Mouse (Mus musculus) c-Kit-positive CD71-positive TER-119-negative erythroid progenitor cells, embryonic 14.5 days (primary cell): Measurements from ENCODE around the gene Mrps27.
A peak's percentile ranks its signal among the peaks of the same experiment; 100 is the strongest.
"Not testable (repeated sequence)": the region's sequence is repeated elsewhere in the genome, so short reads cannot be mapped to it uniquely, and the experiment has no call there.

Experiments used
- DNase-seq: peaks from one replicate; pipeline ENCODE4 v3.0.0-alpha.2; 2013; ENCODE audit warnings: low read depth

Mrps27 gene

DNA sequence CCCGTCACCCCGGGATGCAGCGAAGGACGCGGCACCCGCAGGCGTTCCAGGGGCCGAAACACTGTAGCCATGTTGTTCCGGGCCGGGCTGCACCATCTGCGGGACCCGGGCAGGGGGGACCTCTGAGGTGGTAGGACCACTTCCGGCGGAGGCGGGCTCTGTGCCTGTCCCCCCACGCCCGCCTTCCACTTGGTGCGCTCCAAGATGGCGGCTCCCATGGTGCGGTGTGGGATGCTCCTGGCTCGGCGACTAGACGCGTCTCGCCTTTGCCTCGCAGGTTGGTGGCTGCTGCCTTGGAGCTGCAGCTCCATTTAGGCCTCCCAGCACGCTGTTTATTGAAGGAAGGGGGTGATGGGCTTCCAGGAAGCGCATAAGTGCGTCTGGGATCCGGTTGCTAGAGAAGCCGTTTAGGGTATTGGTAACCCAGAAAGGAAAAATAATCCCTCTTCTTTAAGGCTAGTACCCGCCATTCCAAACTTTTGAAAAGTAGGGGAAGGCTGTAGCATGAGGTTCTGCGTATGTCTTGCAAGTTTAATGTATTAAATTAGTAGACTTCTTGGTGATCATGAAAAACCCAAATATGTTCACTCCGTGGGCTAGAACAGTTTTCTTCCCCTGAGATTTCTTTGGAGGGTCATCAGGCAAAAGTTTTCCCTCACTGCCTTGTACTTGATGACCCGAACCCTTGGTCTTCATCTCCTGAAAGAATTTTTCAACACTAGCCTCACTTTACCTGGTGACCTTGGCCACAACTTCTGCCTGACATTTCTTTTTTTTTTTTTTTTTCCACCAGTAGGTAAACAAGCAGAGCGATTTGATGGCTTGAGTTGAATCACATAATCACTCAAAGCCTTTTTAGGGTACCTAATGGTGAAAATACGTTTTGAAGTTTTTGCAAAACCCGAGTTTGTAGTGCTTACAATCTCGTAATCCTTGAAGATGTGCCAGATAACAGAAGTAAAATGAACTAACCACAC, at the start of gene Mrps27, which contains the start of gene Ptcd2:
Mrps27 (plus strand) TSS at position 188 of the 977 bp plus-strand sequence.
Ptcd2 (minus strand) TSS at position 107 of the 977 bp plus-strand sequence.
- peak; percentile 90 for DNase-seq

DNA sequence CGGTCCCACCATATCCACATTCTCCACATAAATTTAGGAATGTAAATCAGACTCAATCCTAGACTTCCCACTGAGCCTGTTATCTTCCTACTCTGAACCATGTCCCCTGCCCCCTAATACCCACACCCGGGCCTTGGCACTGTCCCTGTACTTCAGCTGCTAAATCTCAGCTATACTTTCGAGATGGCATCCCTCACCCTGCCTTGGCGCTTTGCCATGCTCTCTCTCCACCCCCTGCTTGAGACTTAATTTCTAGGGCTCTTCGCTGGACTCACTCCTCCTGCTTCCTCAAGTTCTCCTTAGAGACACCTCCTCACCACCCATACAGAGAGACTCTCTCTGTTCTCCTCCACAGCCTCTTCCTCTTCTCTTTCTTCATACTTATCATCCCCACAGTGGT, 44.7 kb upstream of the Mrps27 start:
- DNase-seq, result no peak

DNA sequence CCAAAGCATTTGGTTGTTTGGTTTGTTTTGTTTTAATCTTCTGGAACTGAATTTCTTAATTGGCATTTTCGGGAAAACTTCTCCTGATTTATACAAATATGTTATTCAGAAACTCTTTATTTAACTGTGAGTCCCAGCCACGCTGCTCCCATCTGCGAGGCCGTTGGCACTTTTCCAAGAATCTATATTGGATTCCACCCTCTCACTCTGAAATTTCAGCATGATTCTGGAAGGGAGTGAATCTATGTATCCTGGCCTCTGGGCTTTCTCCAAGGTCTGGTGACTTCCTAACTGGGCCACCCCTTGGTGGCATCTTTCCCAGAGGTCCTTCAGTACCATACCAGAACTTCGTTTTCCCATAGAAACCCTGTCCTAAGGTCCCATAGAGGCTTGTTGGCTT, 40.7 kb upstream of the Mrps27 start:
- no peak for DNase-seq

- no peak for DNase-seq
Measured at GRCm38 (mm10) chr13:99304365-99304764, 40.2 kb upstream of the Mrps27 start.

GRCm38 (mm10) chr13:99305186-99305585, 39.4 kb upstream of the Mrps27 start:
- DNase-seq, result no peak

DNA sequence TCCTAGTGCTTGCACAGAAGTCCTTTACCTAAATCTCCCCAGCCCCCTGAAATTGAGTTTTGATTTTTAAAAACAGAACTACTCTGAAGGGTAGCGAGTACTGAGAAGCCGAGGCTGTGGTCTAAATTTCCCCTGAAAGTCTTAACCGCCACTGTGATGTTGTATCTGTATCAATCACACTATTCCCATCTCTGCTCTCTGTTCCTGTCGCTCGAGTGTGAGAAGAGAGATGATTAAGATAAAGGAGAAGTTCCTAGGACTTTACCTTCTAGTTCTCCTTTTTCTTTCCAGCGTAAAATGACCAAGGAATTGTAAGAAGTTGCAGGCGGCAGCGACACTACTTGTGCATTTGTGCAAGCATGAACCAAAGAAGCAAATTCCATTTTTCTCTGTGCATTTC, 38.4 kb upstream of the Mrps27 start:
- no peak for DNase-seq

- no peak for DNase-seq
Measured at GRCm38 (mm10) chr13:99307930-99308359, 36.6 kb upstream of the Mrps27 start.

GRCm38 (mm10) chr13:99308393-99308792, 36.2 kb upstream of the Mrps27 start:
- no peak for DNase-seq

DNA sequence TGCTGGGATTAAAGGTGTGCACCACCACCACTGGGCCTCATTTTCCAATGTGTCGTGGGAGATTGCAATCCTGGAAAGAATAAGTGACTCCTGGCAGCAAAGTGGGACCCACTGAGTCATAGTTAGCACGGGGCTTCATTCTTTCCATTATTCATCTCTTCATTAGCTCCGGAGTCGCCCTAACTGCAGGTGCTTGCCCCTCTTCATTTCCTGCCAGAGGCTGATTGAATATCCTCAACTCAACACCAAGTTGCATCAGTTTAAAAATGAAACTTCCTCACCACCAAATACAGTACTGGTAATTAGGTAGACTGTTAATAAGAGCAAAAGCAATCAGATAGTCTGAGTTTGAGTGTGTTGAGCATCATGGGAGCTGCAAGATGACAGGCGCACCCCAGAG, 30.5 kb upstream of the Mrps27 start:
- no peak for DNase-seq

GRCm38 (mm10) chr13:99314657-99315181, 29.9 kb upstream of the Mrps27 start:
- DNase-seq, result no peak

GRCm38 (mm10) chr13:99316366-99316765, 28.2 kb upstream of the Mrps27 start:
- no peak for DNase-seq

DNA sequence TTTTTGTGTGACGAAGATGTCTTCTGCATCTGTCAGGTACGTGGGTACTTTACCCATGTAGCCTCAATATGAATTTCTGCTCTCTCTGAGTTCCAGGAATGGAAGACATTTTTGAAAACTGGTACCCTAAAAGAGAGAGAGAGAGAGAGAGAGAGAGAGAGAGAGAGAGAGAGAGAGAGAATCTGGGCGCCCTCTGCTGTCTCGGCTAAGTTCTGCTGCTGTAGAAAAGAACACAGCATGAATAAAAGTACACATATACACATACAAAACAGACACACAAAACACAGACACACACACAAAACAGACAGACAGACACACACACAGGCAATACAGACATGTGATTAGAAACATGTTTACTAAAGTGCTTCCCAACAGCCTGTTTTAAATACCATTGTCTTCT, 27.5 kb upstream of the Mrps27 start:
- no peak for DNase-seq

DNA sequence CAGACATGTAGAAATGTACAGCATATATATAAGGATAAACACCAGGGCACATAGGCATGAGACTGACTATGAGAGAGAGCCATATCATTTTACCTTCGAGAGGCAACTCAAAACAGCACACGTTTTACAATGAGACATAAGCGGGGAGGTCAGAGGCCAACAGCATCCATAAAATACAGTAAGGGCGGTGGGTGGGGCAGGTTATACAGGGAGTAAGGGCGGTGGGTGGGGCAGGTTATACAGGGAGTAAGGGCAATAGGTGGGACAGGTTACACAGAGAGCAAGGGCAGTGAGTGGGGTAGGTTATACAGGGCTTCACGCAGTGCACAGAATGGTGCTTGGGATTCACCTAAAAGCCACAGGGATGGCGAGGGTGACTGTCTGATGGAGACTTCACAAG, 24.1 kb upstream of the Mrps27 start:
- no peak for DNase-seq

DNA sequence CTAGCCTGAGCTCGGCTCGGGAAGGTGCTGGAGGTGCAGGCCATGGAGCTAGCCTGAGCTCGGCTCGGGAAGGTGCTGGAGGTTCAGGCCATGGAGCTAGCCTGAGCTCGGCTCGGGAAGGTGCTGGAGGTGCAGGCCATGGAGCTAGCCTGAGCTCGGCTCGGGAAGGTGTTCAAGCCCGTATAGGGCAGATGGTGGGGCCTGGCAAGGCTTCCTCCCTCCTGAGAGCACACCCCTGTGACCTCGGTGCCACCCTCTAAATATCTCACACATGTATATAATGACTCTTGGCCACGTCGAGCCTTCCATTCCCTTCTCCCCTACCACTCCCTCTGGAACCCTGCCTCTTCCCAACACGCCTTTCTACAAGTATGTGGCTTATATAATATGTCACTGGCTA, 21.7 kb upstream of the Mrps27 start:
- DNase-seq, result not testable (repeated sequence)

GRCm38 (mm10) chr13:99323632-99324336, 20.8 kb upstream of the Mrps27 start:
- DNase-seq, result no peak

DNA sequence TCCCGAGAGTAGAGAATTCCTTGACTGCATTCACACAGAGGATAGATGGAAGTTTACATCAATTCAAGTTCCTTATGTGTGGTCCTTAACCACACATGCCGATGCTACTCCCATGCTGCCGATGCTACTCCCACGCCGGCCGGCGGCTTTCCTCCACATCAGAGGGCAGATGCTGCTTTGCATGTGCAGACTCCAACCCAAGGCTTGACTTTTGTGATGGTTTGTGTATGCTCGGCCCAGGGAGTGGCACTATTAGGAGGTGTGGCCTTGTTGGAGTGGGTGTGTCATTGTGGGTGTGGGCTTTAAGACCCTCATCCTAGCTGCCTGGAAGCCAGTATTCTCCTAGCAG, 20.3 kb upstream of the Mrps27 start:
- not testable (repeated sequence) for DNase-seq

- no peak for DNase-seq
Measured at GRCm38 (mm10) chr13:99331255-99331654, 13.3 kb upstream of the Mrps27 start.

DNA sequence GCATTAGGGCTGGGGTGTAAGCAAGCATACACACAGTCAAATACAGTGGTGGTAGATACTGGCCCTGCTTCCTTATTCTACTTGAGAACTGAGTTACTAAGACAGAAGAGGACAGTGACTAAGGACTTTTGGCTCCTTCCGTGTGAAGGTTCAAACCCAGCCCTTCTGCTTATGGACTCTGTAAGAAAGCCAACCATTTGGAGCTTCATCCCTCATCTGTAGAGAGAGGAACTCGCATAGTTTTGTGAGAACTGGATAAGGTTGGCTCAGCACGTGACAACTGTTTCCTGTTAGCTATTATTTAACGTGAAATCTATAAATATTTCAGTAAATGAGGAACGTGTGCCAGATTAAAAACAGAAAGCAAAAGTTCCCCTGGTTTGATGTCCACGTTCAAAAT, 7.1 kb upstream of the Mrps27 start:
- no peak for DNase-seq

- no peak for DNase-seq
Measured at GRCm38 (mm10) chr13:99341504-99341903, 3.1 kb upstream of the Mrps27 start.

GRCm38 (mm10) chr13:99343876-99344598, 549 bp upstream of the Mrps27 start:
- DNase-seq, result no peak

DNA sequence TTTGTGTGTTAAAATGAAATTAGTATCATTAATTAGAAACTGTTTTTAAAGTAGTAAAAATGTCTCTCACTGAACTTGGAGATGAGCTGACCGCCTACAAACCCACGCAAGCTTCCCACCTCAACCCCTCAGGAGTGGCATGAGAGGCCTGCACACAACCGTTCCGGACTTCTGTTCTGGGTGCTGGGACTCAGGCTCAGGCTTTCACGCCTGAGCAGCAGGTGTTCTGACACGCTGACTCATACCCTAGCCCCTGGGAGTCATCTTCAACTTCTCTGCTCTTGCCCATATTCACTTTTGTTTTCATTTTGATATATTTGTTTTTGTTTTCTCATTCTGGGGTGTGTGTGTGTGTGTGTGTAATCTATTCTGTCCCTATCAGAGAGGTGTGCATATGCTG, 5.4 kb downstream of the Mrps27 start:
- DNase-seq, result no peak

DNA sequence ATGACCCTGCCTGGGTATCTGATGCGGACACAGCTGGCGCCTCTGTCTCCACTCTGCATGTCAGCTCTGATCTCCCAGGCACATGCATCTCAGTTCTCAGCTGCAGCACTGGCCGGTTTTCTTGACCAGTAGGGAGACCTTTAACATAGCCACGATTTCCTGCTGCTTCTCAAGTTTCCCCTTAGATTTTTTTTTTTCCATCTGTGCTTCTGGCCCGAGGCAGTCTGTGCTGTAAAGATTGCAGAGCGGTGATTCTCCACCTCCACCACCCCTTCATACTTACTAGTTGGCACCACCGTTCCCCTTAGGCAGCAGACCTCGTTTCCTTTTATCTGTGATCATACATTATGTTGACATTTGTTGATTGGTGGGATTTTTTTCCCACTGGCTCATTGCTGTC, 6.6 kb downstream of the Mrps27 start:
- no peak for DNase-seq
